Mouse (Mus musculus) kidney, postnatal 0 days (tissue): ENCODE results near the gene Cog5. TPM values are rescaled to one million over a fixed set of nuclear protein-coding genes. Genes with fewer than 3 reads are reported as not detected.

ENCODE experiments used
- ATAC-seq: fragments of 200-750 bp; cut with Nextera tagmentation; replicated peaks from 2 replicates; pipeline ENCODE4 v1.8.0; 2017; ENCODE audit warnings: low read depth, moderate number of reproducible peaks, moderate TSS enrichment, moderate library complexity; ENCODE audit not compliant: low FRiP score
- DNase-seq: peaks from one replicate; pipeline ENCODE4 v3.0.0-alpha.2; 2016; ENCODE audit warnings: low spot score
- H3K27ac ChIP-seq: fragments of 300-500 bp; sonication (generic); 2 replicates; pipeline ENCODE4 v1.5.1; 2014; ENCODE audit warnings: mild to moderate bottlenecking
- H3K27me3 ChIP-seq: fragments of 300-500 bp; sonication (generic); 2 replicates; pipeline ENCODE4 v1.6.1; 2014; ENCODE audit warnings: low read length, mixed read lengths; ENCODE audit not compliant: insufficient read depth
- H3K36me3 ChIP-seq: fragments of 300-500 bp; sonication (generic); 2 replicates; pipeline ENCODE4 v1.6.1; 2014; ENCODE audit warnings: low read length, mixed read lengths; ENCODE audit not compliant: insufficient read depth
- H3K4me1 ChIP-seq: fragments of 300-500 bp; sonication (generic); replicated peaks from 2 replicates; pipeline ENCODE4 v1.6.1; 2014; ENCODE audit warnings: antibody characterized with exemption, low read length, mixed read lengths; ENCODE audit not compliant: insufficient read depth
- H3K4me2 ChIP-seq: fragments of 300-500 bp; sonication (generic); 2 replicates; pipeline ENCODE4 v1.6.1; 2014; ENCODE audit warnings: mild to moderate bottlenecking, low read length, moderate library complexity, mixed read lengths
- H3K4me3 ChIP-seq: fragments of 300-500 bp; sonication (generic); replicated peaks from 2 replicates; pipeline ENCODE4 v1.5.1; 2014; ENCODE audit warnings: low read depth, low read length
- H3K9ac ChIP-seq: fragments of 300-500 bp; sonication (generic); 2 replicates; pipeline ENCODE4 v1.6.1; 2014; ENCODE audit warnings: low read depth, low read length
- H3K9me3 ChIP-seq: fragments of 300-500 bp; sonication (generic); replicated peaks from 2 replicates; pipeline ENCODE4 v1.6.1; 2016; ENCODE audit warnings: low read length, inconsistent platforms, mixed read lengths
- CTCF ChIP-seq: IDR thresholded peaks from 2 replicates; pipeline ENCODE4 v1.5.1; 2016; ENCODE audit warnings: antibody characterized with exemption, low read depth, mild to moderate bottlenecking, moderate library complexity
- WGBS: fragments of 180-500 bp; shearing (Covaris S2); extraction: QIAGEN DNeasy Blood & Tissue Kit; methylation state at CpG from one replicate; pipeline ENCODE4 v1.1.7; 2014; 5-methylcytosine and 5-hydroxymethylcytosine counted together
- polyA plus RNA-seq: library from polyadenylated mRNA; unstranded; fragments of >200 nt; fragmentation: Nextera tagmentation; extraction: Ambion mirVana; gene quantifications from 2 replicates; pipeline ENCODE4 v1.2.1, GENCODE M21; 2015

Cog5 gene
- polyA plus RNA-seq, 1 experiment from 2014 or later, result 22.9 TPM

GRCm38 (mm10) chr12:31824831-31825230 is 170.2 kb downstream of the Cog5 start:
- no peak for DNase-seq
- no peak for TF ChIP-seq CTCF
- WGBS, result 64% methylated on average over 5 of the region's 5 CpGs
- Histone ChIP-seq H3K4me1 (no peaks in the 10 kb centered on the region), H3K27ac (no peak overlapping the region), H3K4me2 (no peak overlapping the region), H3K9ac (no peak overlapping the region), H3K4me3 (no peak overlapping the region), H3K9me3 (no peaks in the 10 kb centered on the region), H3K36me3 (no peaks in the 10 kb centered on the region), H3K27me3 (no peaks in the 10 kb centered on the region)
- ATAC-seq, result no peak

GRCm38 (mm10) chr12:31825821-31826220 is 171.2 kb downstream of the Cog5 start:
- Histone ChIP-seq H3K4me1 (no peaks in the 10 kb centered on the region), H3K27me3 (no peaks in the 10 kb centered on the region), H3K9me3 (no peaks in the 10 kb centered on the region), H3K36me3 (no peaks in the 10 kb centered on the region), H3K27ac (no peak overlapping the region), H3K4me3 (no peak overlapping the region), H3K4me2 (no peak overlapping the region), H3K9ac (no peak overlapping the region)
- DNase-seq (no peak), ATAC-seq (no peak)
- 41% methylated on average over 10 of the region's 10 CpGs for WGBS
- TF ChIP-seq CTCF, result no peak

- DNase-seq (no peak), ATAC-seq (no peak)
- no peak for TF ChIP-seq CTCF
- H3K27me3 ChIP-seq, result no peaks in the 10 kb centered on the region
- no peaks in the 10 kb centered on the region for H3K9me3 ChIP-seq
- no peak overlapping the region for H3K4me2 ChIP-seq
- H3K36me3 ChIP-seq, result no peaks in the 10 kb centered on the region
- H3K4me1 ChIP-seq, result no peaks in the 10 kb centered on the region
- H3K9ac ChIP-seq, result no peak overlapping the region
- no peak overlapping the region for H3K4me3 ChIP-seq
- H3K27ac ChIP-seq, result no peak overlapping the region
- WGBS, result 90% methylated on average over 2 of the region's 2 CpGs
Observed at GRCm38 (mm10) chr12:31826476-31826875, 171.8 kb downstream of the Cog5 start.

DNA sequence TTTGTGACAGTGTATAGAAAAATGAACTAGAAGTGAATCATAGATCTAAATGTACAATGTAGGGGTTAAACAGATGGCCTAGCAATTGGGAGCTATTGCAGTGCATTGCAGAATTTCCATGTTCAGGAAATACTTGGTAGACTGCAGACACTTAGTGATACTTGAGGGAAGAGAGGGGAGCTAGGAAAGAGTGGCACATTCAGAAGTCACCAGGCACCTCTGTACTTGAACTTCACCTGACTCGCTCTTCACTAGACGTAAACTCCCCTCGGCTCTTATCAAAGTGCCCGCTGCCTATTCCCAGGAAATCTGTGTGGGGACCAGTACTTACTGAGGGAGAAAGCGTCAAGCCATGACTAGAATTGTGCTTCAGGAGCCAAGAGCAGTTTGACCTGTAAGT is 180.8 kb downstream of the Cog5 start:
- DNase-seq (no peak), ATAC-seq (no peak)
- Histone ChIP-seq H3K9ac (no peak overlapping the region), H3K36me3 (no peaks in the 10 kb centered on the region), H3K27me3 (no peaks in the 10 kb centered on the region), H3K4me1 (no peaks in the 10 kb centered on the region), H3K4me3 (no peak overlapping the region), H3K4me2 (no peak overlapping the region), H3K9me3 (no peaks in the 10 kb centered on the region), H3K27ac (no peak overlapping the region)
- no peak for TF ChIP-seq CTCF
- 82% methylated on average over 5 of the region's 5 CpGs for WGBS

- H3K36me3 ChIP-seq, result no peaks in the 10 kb centered on the region
- H3K9ac ChIP-seq, result no peak overlapping the region
- TF ChIP-seq CTCF, result no peak
- no peak overlapping the region for H3K4me2 ChIP-seq
- no peaks in the 10 kb centered on the region for H3K4me1 ChIP-seq
- no peak for ATAC-seq
- 12% methylated on average over 1 of the region's 1 CpGs for WGBS
- DNase-seq, result no peak
- H3K9me3 ChIP-seq, result no peaks in the 10 kb centered on the region
- H3K27me3 ChIP-seq, result no peaks in the 10 kb centered on the region
- H3K27ac ChIP-seq, result no peak overlapping the region
- H3K4me3 ChIP-seq, result no peak overlapping the region
Observed at GRCm38 (mm10) chr12:31836211-31836610, 181.5 kb downstream of the Cog5 start.

- no peak overlapping the region for H3K4me3 ChIP-seq
- no peak overlapping the region for H3K4me2 ChIP-seq
- no peaks in the 10 kb centered on the region for H3K9me3 ChIP-seq
- H3K4me1 ChIP-seq, result no peaks in the 10 kb centered on the region
- no peak overlapping the region for H3K9ac ChIP-seq
- 0 out of 2 replicates have a peak, but pooled peaks cover 4% of the 10 kb centered on the region for H3K36me3 ChIP-seq
- DNase-seq (no peak), ATAC-seq (no peak)
- no peaks in the 10 kb centered on the region for H3K27me3 ChIP-seq
- H3K27ac ChIP-seq, result no peak overlapping the region
- no peak for TF ChIP-seq CTCF
Observed at GRCm38 (mm10) chr12:31838521-31838920, 183.9 kb downstream of the Cog5 start.

- TF ChIP-seq CTCF, result no peak
- no peak for ATAC-seq
- H3K9ac ChIP-seq, result no peak overlapping the region
Observed at GRCm38 (mm10) chr12:31839249-31839648, 184.6 kb downstream of the Cog5 start.

More at GRCm38 (mm10) chr12:31839249-31839648, 184.6 kb downstream of the Cog5 start:
- Histone ChIP-seq H3K4me2 (no peak overlapping the region), H3K27me3 (no peaks in the 10 kb centered on the region), H3K36me3 (0 out of 2 replicates have a peak, but pooled peaks cover 4% of the 10 kb centered on the region), H3K4me1 (no peaks in the 10 kb centered on the region), H3K27ac (no peak overlapping the region), H3K4me3 (no peak overlapping the region), H3K9me3 (no peaks in the 10 kb centered on the region)
- no peak for DNase-seq
